Mouse (Mus musculus): ENCODE data around the gene Pold1. TPM values are rescaled to one million over a fixed set of nuclear protein-coding genes. Genes with fewer than 3 reads are reported as not detected.

The Pold1 gene
- total and polyA plus RNA-seq, 3 experiments, result 54.6 to 252 (median 70.1) TPM

- Histone ChIP-seq H3K9me3 (replicated peaks) (no peaks in the 10 kb centered on the region), H3K27me3 (ENCODE audit: insufficient read depth, low read length) (peaks cover 29% of the 10 kb centered on the region), H3K36me3 (replicated peaks) (no peaks in the 10 kb centered on the region), H3K4me1 (ENCODE audit: insufficient read depth, low read depth, low read length) (peaks cover 10% of the 10 kb centered on the region; the same call in 1 of the 2 replicates), H3K4me3 (ENCODE audit: low read depth, low read length) (no peak within 1 kb of the TSS)
- ATAC-seq (ENCODE audit: extremely low read depth, insufficient number of reproducible peaks, low FRiP score, poor library complexity, severe bottlenecking), result no peak
- no peak for DNase-seq (ENCODE audit: low spot score)
- TF ChIP-seq TAL1 (conservative IDR thresholded peaks at IDR 0.05; ENCODE audit: low read depth, low read length), result no peak
- no peak for TF ChIP-seq CTCF (IDR thresholded peaks at IDR 0.05; ENCODE audit: low read depth, low read length)
- TF ChIP-seq POLR2AphosphoS5 (IDR thresholded peaks at IDR 0.05; ENCODE audit: insufficient replicate concordance, low read depth, low read length), result no peak
- TF ChIP-seq GATA2 (IDR thresholded peaks at IDR 0.05; ENCODE audit: borderline replicate concordance, low read depth, low read length), result no peak
- no peak for TF ChIP-seq GATA1 (IDR thresholded peaks at IDR 0.05; ENCODE audit: borderline replicate concordance, low read length)
These were observed 23.6 kb upstream of the Pold1 start, which contains the start of gene Napsa for GRCm38 (mm10) chr7:44572213-44572701. Gene Napsa (plus strand): TSS chr7:44572380.

DNA sequence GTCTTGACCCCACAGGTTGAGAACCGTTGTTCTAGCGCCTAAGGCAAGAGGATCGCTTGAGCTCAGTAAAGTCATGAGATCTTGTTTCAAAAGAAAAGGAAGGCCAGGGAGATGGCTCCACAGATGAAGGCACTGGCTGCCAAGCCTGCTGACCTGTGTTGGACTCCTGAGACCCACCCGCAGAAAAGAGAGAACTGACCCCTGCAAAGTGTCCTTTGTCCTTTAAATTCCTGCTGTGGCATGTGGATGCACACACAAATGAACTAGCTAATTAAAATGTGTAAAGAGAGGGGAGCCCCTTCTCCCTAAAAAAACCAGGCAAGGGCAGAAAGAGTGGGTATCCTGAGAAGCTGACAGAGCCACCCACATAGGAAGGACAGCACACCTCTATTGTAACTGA lies 23.2 kb upstream of the Pold1 start:
- Histone ChIP-seq H3K9me3 (replicated peaks) (no peaks in the 10 kb centered on the region), H3K4me1 (ENCODE audit: insufficient read depth, low read depth, low read length) (peaks cover 10% of the 10 kb centered on the region; the same call in 1 of the 2 replicates), H3K4me3 (ENCODE audit: low read depth, low read length) (no peak overlapping the region), H3K27me3 (ENCODE audit: insufficient read depth, low read length) (peaks cover 29% of the 10 kb centered on the region), H3K36me3 (replicated peaks) (no peaks in the 10 kb centered on the region)
- no peak for TF ChIP-seq TAL1 (conservative IDR thresholded peaks at IDR 0.05; ENCODE audit: low read depth, low read length)
- no peak for DNase-seq (ENCODE audit: low spot score)
- no peak for ATAC-seq (ENCODE audit: extremely low read depth, insufficient number of reproducible peaks, low FRiP score, poor library complexity, severe bottlenecking)

DNA sequence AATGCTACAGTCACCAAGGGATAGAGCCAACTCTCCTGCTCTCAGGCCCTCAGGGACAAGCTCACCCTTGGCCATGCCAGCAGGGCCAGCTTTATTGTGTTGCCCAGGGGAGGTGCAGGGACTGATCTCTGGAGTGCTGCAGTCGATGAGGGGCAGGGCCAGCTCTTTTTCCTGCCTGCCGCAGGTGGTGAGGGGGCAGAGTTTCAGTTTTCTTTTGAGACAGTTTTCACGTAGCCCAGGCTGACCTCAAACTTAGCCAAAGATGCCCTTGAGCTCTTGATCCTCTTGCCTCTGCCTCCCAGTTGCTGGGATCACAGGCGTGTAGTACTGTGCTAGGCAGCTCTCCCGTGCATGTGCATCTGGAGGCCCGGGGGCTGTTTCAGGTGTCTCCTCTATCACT lies 22.3 kb upstream of the Pold1 start:
- H3K4me3 ChIP-seq (ENCODE audit: low read depth, low read length), result no peak overlapping the region
- ATAC-seq (ENCODE audit: extremely low read depth, insufficient number of reproducible peaks, low FRiP score, poor library complexity, severe bottlenecking), result no peak

DNA sequence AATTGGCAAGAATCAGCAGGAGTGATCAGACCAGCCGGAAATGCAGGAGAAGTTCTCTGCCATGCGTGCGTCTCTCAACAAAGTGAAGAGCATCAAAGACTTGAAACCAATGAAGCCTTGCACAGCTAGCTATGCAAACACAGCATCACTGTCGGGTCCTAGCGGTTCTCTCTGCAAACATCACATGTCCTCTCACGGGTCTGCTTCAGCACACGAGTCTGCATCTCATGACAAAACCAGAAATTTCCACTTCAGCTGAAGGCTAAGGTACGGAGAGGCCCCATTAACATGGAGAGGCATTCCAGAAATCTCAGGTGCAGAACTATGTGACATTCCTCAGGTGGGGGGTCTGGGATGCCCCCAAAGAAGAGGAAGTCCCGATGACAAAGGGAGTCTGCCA lies 20.2 kb upstream of the Pold1 start:
- no peak for DNase-seq (ENCODE audit: low spot score)
- Histone ChIP-seq H3K27me3 (ENCODE audit: insufficient read depth, low read length) (peaks cover 39% of the 10 kb centered on the region), H3K9me3 (replicated peaks) (no peaks in the 10 kb centered on the region), H3K4me3 (ENCODE audit: low read depth, low read length) (no peak overlapping the region), H3K4me1 (ENCODE audit: insufficient read depth, low read depth, low read length) (peaks cover 10% of the 10 kb centered on the region; the same call in 1 of the 2 replicates), H3K36me3 (replicated peaks) (no peaks in the 10 kb centered on the region)
- no peak for ATAC-seq (ENCODE audit: extremely low read depth, insufficient number of reproducible peaks, low FRiP score, poor library complexity, severe bottlenecking)
- TF ChIP-seq TAL1 (conservative IDR thresholded peaks at IDR 0.05; ENCODE audit: low read depth, low read length), result no peak
- TF ChIP-seq GATA2 (IDR thresholded peaks at IDR 0.05; ENCODE audit: borderline replicate concordance, low read depth, low read length), result no peak
- TF ChIP-seq CTCF (IDR thresholded peaks at IDR 0.05; ENCODE audit: low read depth, low read length), result no peak
- TF ChIP-seq GATA1 (IDR thresholded peaks at IDR 0.05; ENCODE audit: borderline replicate concordance, low read length), result no peak
- no peak for TF ChIP-seq POLR2AphosphoS5 (IDR thresholded peaks at IDR 0.05; ENCODE audit: insufficient replicate concordance, low read depth, low read length)

More for the DNA sequence above, 22.3 kb upstream of the Pold1 start:
- H3K36me3 ChIP-seq (replicated peaks), result no peaks in the 10 kb centered on the region
- TF ChIP-seq GATA1 (IDR thresholded peaks at IDR 0.05; ENCODE audit: borderline replicate concordance, low read length) (no peak), POLR2AphosphoS5 (IDR thresholded peaks at IDR 0.05; ENCODE audit: insufficient replicate concordance, low read depth, low read length) (no peak), CTCF (IDR thresholded peaks at IDR 0.05; ENCODE audit: low read depth, low read length) (no peak), GATA2 (IDR thresholded peaks at IDR 0.05; ENCODE audit: borderline replicate concordance, low read depth, low read length) (no peak), TAL1 (conservative IDR thresholded peaks at IDR 0.05; ENCODE audit: low read depth, low read length) (no peak)
- no peaks in the 10 kb centered on the region for H3K9me3 ChIP-seq (replicated peaks)
- DNase-seq (ENCODE audit: low spot score), result no peak
- peaks cover 29% of the 10 kb centered on the region for H3K27me3 ChIP-seq (ENCODE audit: insufficient read depth, low read length)
- H3K4me1 ChIP-seq (ENCODE audit: insufficient read depth, low read depth, low read length), result peaks cover 10% of the 10 kb centered on the region; the same call in 1 of the 2 replicates

DNA sequence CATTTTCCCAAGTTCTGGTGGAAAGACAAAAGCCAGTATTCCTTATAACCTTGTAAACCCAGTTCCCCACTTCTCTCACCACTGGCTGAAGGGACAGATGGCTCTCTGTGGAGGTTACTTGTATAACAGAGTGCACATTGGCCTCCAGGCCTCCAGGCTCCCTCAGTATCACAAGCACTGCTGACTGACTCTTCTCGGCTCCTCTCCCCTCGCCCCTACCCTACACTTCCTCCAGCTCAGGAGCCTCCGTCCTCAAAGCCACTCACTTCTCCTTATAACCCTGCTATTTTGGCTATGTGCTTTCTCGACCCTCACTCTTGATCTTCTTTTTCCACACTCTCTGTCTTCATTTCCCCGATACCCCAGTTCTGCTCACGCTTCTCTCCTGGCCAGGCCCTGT lies 16.8 kb upstream of the Pold1 start:
- no peak for TF ChIP-seq GATA1 (IDR thresholded peaks at IDR 0.05; ENCODE audit: borderline replicate concordance, low read length)
- no peak for TF ChIP-seq TAL1 (conservative IDR thresholded peaks at IDR 0.05; ENCODE audit: low read depth, low read length)
- no peak for TF ChIP-seq CTCF (IDR thresholded peaks at IDR 0.05; ENCODE audit: low read depth, low read length)
- TF ChIP-seq POLR2AphosphoS5 (IDR thresholded peaks at IDR 0.05; ENCODE audit: insufficient replicate concordance, low read depth, low read length), result no peak
- TF ChIP-seq GATA2 (IDR thresholded peaks at IDR 0.05; ENCODE audit: borderline replicate concordance, low read depth, low read length), result no peak
- Histone ChIP-seq H3K4me3 (ENCODE audit: low read depth, low read length) (no peak overlapping the region), H3K9me3 (replicated peaks) (no peaks in the 10 kb centered on the region), H3K27me3 (ENCODE audit: insufficient read depth, low read length) (peaks cover 29% of the 10 kb centered on the region), H3K4me1 (ENCODE audit: insufficient read depth, low read depth, low read length) (0 out of 2 replicates have a peak, but pooled peaks cover 3% of the 10 kb centered on the region), H3K36me3 (replicated peaks) (no peaks in the 10 kb centered on the region)
- ATAC-seq (ENCODE audit: extremely low read depth, insufficient number of reproducible peaks, low FRiP score, poor library complexity, severe bottlenecking) (no peak), DNase-seq (ENCODE audit: low spot score) (no peak)

DNA sequence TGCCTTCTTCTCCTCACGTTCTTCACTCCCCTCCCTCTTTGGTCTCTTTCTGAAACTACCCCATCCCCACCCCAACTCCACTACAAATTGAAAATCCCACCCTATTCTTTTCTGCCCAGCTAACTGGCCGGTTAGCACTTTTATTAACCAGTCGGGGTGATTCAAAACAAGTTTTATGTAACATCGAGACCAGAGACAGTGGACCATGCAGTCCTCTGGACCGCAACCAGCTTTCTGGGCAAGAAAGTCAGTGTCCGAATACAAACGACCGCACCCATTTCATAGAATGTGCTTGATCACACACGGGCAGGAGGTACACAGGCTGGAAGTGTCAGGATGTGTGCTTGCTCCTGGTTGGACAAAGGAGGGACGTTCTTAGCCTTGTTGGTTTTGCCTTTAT lies 15.8 kb upstream of the Pold1 start:
- H3K9me3 ChIP-seq (replicated peaks), result no peaks in the 10 kb centered on the region
- no peak overlapping the region for H3K4me3 ChIP-seq (ENCODE audit: low read depth, low read length)
- H3K4me1 ChIP-seq (ENCODE audit: insufficient read depth, low read depth, low read length), result no peaks in the 10 kb centered on the region
- no peak for ATAC-seq (ENCODE audit: extremely low read depth, insufficient number of reproducible peaks, low FRiP score, poor library complexity, severe bottlenecking)
- H3K36me3 ChIP-seq (replicated peaks), result no peaks in the 10 kb centered on the region
- no peak for DNase-seq (ENCODE audit: low spot score)
- TF ChIP-seq POLR2AphosphoS5 (IDR thresholded peaks at IDR 0.05; ENCODE audit: insufficient replicate concordance, low read depth, low read length) (no peak), GATA1 (IDR thresholded peaks at IDR 0.05; ENCODE audit: borderline replicate concordance, low read length) (no peak), GATA2 (IDR thresholded peaks at IDR 0.05; ENCODE audit: borderline replicate concordance, low read depth, low read length) (no peak), CTCF (IDR thresholded peaks at IDR 0.05; ENCODE audit: low read depth, low read length) (no peak), TAL1 (conservative IDR thresholded peaks at IDR 0.05; ENCODE audit: low read depth, low read length) (no peak)
- H3K27me3 ChIP-seq (ENCODE audit: insufficient read depth, low read length), result peaks cover 26% of the 10 kb centered on the region
